Comparison of ENCODE assay signal across 24 mouse cellular contexts in genomic region chr1:154089815-154090214, GRCm38 (mm10).
"Had no signal": no experiment of that assay in that cellular context is flagged by ENCODE, and none has a peak within 500 bp of the region (broad histone marks: within the 10 kb centered on the region; RNA-seq: fewer than 3 reads in every experiment).

No protein-coding gene starts in this region.

- H3K4me1 ChIP-seq: hindbrain, embryonic 13.5 days; hindbrain, embryonic 15.5 days; kidney, embryonic 15.5 days; limb, embryonic 13.5 days; limb, embryonic 15.5 days had no signal

- H3K9me3 ChIP-seq: heart, embryonic 15.5 days; hindbrain, embryonic 13.5 days; hindbrain, embryonic 15.5 days; kidney, embryonic 15.5 days; limb, embryonic 13.5 days; limb, embryonic 15.5 days had no signal

- DNase-seq: gastrocnemius, adult 2 months; gastrocnemius, postnatal 10 days; gastrocnemius, postnatal 25 days; heart, adult 18-20 months; heart, postnatal 14 days; heart, postnatal 36 days; kidney, adult 11 months; kidney, postnatal 25 days; kidney, postnatal 4 days; layer of hippocampus, adult 9-11 months; layer of hippocampus, postnatal 36 days; left cerebral cortex, postnatal 4 days had no signal

- H3K4me3 ChIP-seq: gastrocnemius, adult 2 months; heart, embryonic 13.5 days; heart, embryonic 15.5 days; hindbrain, embryonic 13.5 days; hindbrain, embryonic 15.5 days; kidney, embryonic 15.5 days; limb, embryonic 13.5 days; limb, embryonic 15.5 days had no signal

- ATAC-seq: forebrain, embryonic 16.5 days; hindbrain, postnatal 0 days; intestine, embryonic 16.5 days had no signal

- H3K36me3 ChIP-seq: heart, embryonic 13.5 days; heart, embryonic 15.5 days; hindbrain, embryonic 13.5 days; hindbrain, embryonic 15.5 days; kidney, embryonic 15.5 days; limb, embryonic 13.5 days; limb, embryonic 15.5 days had no signal

- H3K9ac ChIP-seq: heart, embryonic 13.5 days; heart, embryonic 15.5 days; hindbrain, embryonic 13.5 days; hindbrain, embryonic 15.5 days; kidney, embryonic 15.5 days; limb, embryonic 13.5 days; limb, embryonic 15.5 days had no signal

- H3K4me2 ChIP-seq: heart, embryonic 11.5 days; heart, embryonic 13.5 days; heart, embryonic 15.5 days; hindbrain, embryonic 13.5 days; hindbrain, embryonic 15.5 days; kidney, embryonic 15.5 days; limb, embryonic 13.5 days; limb, embryonic 15.5 days had no signal

- H3K27me3 ChIP-seq: heart, embryonic 13.5 days; heart, embryonic 15.5 days; hindbrain, embryonic 13.5 days; hindbrain, embryonic 15.5 days; kidney, embryonic 15.5 days; limb, embryonic 13.5 days; limb, embryonic 15.5 days had no signal

- H3K27ac ChIP-seq: gastrocnemius, adult 2 months; heart, embryonic 13.5 days; heart, embryonic 15.5 days; hindbrain, embryonic 13.5 days; hindbrain, embryonic 15.5 days; hindbrain, postnatal 0 days; kidney, embryonic 15.5 days; kidney, postnatal 0 days; limb, embryonic 13.5 days; limb, embryonic 15.5 days had no signal
